Mouse (Mus musculus) kidney, postnatal 0 days (tissue): Measurements from ENCODE around the gene Krt25. TPM values are rescaled to one million over a fixed set of nuclear protein-coding genes. Genes with fewer than 3 reads are reported as not detected.

Experiments used
- ATAC-seq: fragments of 200-750 bp; cut with Nextera tagmentation; replicated peaks from 2 replicates; pipeline ENCODE4 v1.8.0; 2017; ENCODE audit warnings: low read depth, moderate number of reproducible peaks, moderate TSS enrichment, moderate library complexity; ENCODE audit not compliant: low FRiP score
- DNase-seq: peaks from one replicate; pipeline ENCODE4 v3.0.0-alpha.2; 2016; ENCODE audit warnings: low spot score
- H3K27ac ChIP-seq: fragments of 300-500 bp; sonication (generic); 2 replicates; pipeline ENCODE4 v1.5.1; 2014; ENCODE audit warnings: mild to moderate bottlenecking
- H3K27me3 ChIP-seq: fragments of 300-500 bp; sonication (generic); 2 replicates; pipeline ENCODE4 v1.6.1; 2014; ENCODE audit warnings: low read length, mixed read lengths; ENCODE audit not compliant: insufficient read depth
- H3K36me3 ChIP-seq: fragments of 300-500 bp; sonication (generic); 2 replicates; pipeline ENCODE4 v1.6.1; 2014; ENCODE audit warnings: low read length, mixed read lengths; ENCODE audit not compliant: insufficient read depth
- H3K4me1 ChIP-seq: fragments of 300-500 bp; sonication (generic); replicated peaks from 2 replicates; pipeline ENCODE4 v1.6.1; 2014; ENCODE audit warnings: antibody characterized with exemption, low read length, mixed read lengths; ENCODE audit not compliant: insufficient read depth
- H3K4me2 ChIP-seq: fragments of 300-500 bp; sonication (generic); 2 replicates; pipeline ENCODE4 v1.6.1; 2014; ENCODE audit warnings: mild to moderate bottlenecking, low read length, moderate library complexity, mixed read lengths
- H3K4me3 ChIP-seq: fragments of 300-500 bp; sonication (generic); replicated peaks from 2 replicates; pipeline ENCODE4 v1.5.1; 2014; ENCODE audit warnings: low read depth, low read length
- H3K9ac ChIP-seq: fragments of 300-500 bp; sonication (generic); 2 replicates; pipeline ENCODE4 v1.6.1; 2014; ENCODE audit warnings: low read depth, low read length
- H3K9me3 ChIP-seq: fragments of 300-500 bp; sonication (generic); replicated peaks from 2 replicates; pipeline ENCODE4 v1.6.1; 2016; ENCODE audit warnings: low read length, inconsistent platforms, mixed read lengths
- CTCF ChIP-seq: IDR thresholded peaks from 2 replicates; pipeline ENCODE4 v1.5.1; 2016; ENCODE audit warnings: antibody characterized with exemption, low read depth, mild to moderate bottlenecking, moderate library complexity
- WGBS: fragments of 180-500 bp; shearing (Covaris S2); extraction: QIAGEN DNeasy Blood & Tissue Kit; methylation state at CpG from one replicate; pipeline ENCODE4 v1.1.7; 2014; 5-methylcytosine and 5-hydroxymethylcytosine counted together
- polyA plus RNA-seq: library from polyadenylated mRNA; unstranded; fragments of >200 nt; fragmentation: Nextera tagmentation; extraction: Ambion mirVana; gene quantifications from 2 replicates; pipeline ENCODE4 v1.2.1, GENCODE M21; 2015

The Krt25 gene
- polyA plus RNA-seq, 1 experiment from 2014 or later = 0.08 TPM

DNA sequence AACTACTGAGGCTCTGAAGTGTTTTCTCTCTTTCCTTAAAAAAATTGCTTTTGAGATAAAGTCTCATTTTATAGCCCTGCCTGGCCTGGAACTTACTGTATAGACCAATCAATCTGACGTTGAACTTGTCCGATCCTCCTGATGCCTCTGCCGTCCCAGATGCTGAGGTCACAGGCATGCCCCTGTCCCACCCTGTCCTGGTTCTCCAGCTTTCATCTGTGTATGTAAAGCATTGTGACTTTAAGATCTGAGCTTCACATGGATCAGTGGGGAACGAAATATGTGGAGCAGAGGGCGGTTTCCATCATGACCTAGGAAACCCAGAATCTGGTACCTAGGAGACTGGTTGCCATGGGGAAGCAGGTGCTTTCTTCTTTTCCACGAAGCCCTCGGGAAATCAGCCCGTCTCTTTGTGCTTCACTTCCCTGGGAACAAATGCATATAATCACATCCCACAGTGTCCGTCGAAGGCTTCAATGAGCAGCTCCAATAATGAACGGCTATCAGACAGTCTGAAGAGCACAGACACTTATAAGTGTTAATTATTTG, 16.6 kb upstream of the Krt25 start:
- Histone ChIP-seq H3K4me3 (no peak overlapping the region), H3K36me3 (no peaks in the 10 kb centered on the region), H3K4me1 (no peaks in the 10 kb centered on the region), H3K4me2 (no peak overlapping the region), H3K27me3 (no peaks in the 10 kb centered on the region), H3K9ac (no peak overlapping the region), H3K27ac (no peak overlapping the region), H3K9me3 (no peaks in the 10 kb centered on the region)
- WGBS = 70% methylated on average over 11 of the region's 11 CpGs
- DNase-seq (no peak), ATAC-seq (no peak)
- TF ChIP-seq CTCF = no peak

DNA sequence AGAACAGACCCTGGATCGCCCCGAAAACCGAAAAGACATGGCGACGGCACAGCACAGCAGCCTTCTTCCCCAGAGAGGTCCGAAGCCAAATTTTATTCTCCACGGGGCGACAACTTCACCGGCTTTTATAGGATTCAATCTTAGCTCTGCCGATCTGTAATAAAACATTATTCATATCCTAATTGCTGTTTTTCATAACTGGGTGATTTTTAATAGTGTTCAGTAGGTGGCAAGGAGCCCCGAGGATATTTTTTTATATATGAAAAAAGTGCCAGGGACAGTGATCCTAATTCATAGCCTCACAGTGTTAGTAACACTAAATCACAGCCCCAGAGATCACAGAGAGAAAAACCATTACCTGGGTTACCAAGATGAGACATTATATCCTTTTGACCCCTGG, 15.1 kb upstream of the Krt25 start, which contains the start of gene Krt26:
TSS of gene Krt26 (minus strand) at position 101 of the 400 bp plus-strand sequence.
- no peaks in the 10 kb centered on the region for H3K9me3 ChIP-seq
- H3K4me3 ChIP-seq = no peak within 1 kb of the TSS
- H3K27me3 ChIP-seq = no peaks in the 10 kb centered on the region
- no peak within 1 kb of the TSS for H3K9ac ChIP-seq
- ATAC-seq = no peak
- 93% methylated on average over 11 of the region's 11 CpGs for WGBS
- H3K4me1 ChIP-seq = no peaks in the 10 kb centered on the region
- H3K27ac ChIP-seq = no peak within 1 kb of the TSS
- H3K36me3 ChIP-seq = no peaks in the 10 kb centered on the region
- no peak within 1 kb of the TSS for H3K4me2 ChIP-seq
- no peak for TF ChIP-seq CTCF
- no peak for DNase-seq

DNA sequence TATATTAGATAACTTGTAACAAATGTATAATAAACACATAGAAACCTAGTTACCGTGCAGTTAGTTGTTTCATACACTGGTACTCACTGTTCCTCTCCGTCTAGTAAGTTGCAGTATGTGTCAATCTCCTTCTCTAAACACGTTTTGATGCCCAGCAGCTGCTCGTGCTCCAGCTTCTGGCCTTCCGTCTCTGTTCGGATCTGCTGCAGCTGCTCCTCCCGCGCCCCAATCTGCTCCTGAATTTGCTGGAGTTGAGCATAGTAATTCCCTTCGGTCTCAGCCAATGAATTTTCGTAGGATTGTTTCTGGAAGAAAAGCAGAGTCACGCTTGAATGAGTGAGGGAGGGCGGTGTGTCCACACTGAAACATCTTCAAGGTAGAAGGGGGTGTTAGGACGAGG, 10.7 kb upstream of the Krt25 start:
- ATAC-seq (no peak), DNase-seq (peak; percentile 37)
- no peaks in the 10 kb centered on the region for H3K27me3 ChIP-seq
- no peak overlapping the region for H3K4me3 ChIP-seq
- 36% methylated on average over 13 of the region's 13 CpGs for WGBS
- no peak overlapping the region for H3K9ac ChIP-seq
- H3K4me2 ChIP-seq = no peak overlapping the region
- no peak overlapping the region for H3K27ac ChIP-seq
- no peaks in the 10 kb centered on the region for H3K4me1 ChIP-seq
- no peak for TF ChIP-seq CTCF
- H3K36me3 ChIP-seq = no peaks in the 10 kb centered on the region
- no peaks in the 10 kb centered on the region for H3K9me3 ChIP-seq

DNA sequence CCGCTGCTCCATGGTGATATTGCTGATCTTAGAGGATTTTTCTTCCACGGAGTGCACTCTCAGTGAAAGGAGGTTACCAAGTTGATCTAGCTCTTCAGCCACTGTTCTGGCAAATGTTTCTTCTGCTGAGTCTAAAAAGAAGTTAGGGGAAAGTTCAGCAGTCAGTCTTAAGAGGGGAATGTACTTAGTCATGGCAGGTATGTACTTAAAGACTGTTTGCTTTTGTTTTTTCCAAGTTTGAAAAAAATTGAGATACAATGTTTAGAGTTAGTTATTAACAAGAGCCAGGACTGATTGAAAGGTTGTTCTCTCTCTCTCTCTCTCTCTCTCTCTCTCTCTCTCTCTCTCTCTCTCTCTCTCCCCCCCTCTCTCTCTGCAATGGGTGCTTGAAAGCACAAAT, 6.9 kb upstream of the Krt25 start:
- no peak for TF ChIP-seq CTCF
- Histone ChIP-seq H3K36me3 (no peaks in the 10 kb centered on the region), H3K9me3 (no peaks in the 10 kb centered on the region), H3K4me1 (no peaks in the 10 kb centered on the region), H3K27ac (no peak overlapping the region), H3K27me3 (no peaks in the 10 kb centered on the region), H3K4me3 (no peak overlapping the region), H3K9ac (no peak overlapping the region), H3K4me2 (no peak overlapping the region)
- WGBS = 70% methylated on average over 2 of the region's 2 CpGs
- ATAC-seq (no peak), DNase-seq (no peak)

DNA sequence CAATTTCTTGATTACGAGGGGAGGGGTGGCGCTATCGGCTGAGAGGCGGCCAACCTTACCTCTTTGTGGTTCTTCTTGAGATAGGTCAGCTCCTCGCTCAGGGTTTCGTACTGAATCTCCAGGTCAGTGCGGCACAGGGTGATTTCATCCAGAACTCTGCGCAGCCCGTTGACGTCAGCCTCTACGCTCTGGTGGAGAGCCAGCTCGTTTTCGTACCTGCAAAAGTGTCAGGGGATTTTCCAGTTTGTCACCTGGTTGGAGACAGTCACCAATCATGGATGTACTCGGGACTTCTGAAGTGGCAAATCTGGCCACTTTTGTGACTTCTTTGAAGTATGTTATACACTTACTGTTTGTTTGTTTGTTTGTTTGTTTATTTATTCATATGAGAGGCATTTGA, 1.7 kb downstream of the Krt25 start:
- DNase-seq = no peak
- no peak for ATAC-seq
- Histone ChIP-seq H3K4me3 (no peak overlapping the region), H3K9me3 (no peaks in the 10 kb centered on the region), H3K27me3 (no peaks in the 10 kb centered on the region), H3K36me3 (no peaks in the 10 kb centered on the region), H3K27ac (no peak overlapping the region), H3K9ac (no peak overlapping the region), H3K4me1 (no peaks in the 10 kb centered on the region), H3K4me2 (no peak overlapping the region)
- TF ChIP-seq CTCF = no peak
- 81% methylated on average over 14 of the region's 14 CpGs for WGBS

DNA sequence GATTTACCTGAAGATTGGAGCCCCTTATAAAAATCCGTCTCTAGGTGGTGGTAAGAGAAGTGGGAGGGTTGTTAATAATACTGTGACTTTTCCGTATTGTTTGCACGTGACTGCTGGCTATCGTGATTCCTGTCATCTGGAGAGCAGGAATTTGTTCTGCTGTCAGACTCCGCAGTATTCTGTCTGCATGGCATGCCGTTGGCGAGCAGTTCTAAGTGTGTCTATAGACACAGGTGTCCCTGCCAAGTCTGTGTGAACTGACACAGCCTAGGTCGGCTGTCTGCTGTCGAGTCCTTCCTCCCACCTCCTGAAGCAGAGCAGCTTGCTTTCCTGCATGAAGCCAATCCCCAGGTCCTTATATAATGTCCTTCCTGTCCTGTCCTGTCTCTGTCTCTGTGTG, 3.6 kb downstream of the Krt25 start:
- Histone ChIP-seq H3K4me2 (no peak overlapping the region), H3K27me3 (no peaks in the 10 kb centered on the region), H3K4me3 (no peak overlapping the region), H3K27ac (no peak overlapping the region), H3K4me1 (no peaks in the 10 kb centered on the region), H3K36me3 (no peaks in the 10 kb centered on the region), H3K9ac (no peak overlapping the region), H3K9me3 (no peaks in the 10 kb centered on the region)
- ATAC-seq (no peak), DNase-seq (no peak)
- WGBS = 50% methylated on average over 9 of the region's 9 CpGs
- TF ChIP-seq CTCF = no peak

DNA sequence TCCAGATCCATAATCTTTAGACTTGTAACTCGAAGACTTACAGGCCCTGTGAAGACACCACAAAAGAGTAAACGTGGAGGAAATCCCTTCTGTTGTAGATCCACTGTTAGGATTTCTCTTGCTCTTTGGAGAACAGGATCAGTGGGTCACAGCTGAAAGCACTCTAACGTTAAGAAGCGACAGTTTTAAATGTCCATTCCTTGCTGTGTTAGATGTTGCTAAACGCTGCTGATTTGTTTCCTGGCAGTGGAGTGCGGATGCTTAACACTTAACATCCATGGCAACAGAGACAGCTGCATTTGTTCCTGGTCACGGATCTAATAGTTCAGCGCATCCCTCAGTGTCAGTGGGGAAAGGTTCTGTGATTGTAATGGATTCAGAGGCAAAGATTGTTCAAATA, 6.2 kb downstream of the Krt25 start:
- no peaks in the 10 kb centered on the region for H3K36me3 ChIP-seq
- 41% methylated on average over 8 of the region's 8 CpGs for WGBS
- peak; percentile 63 for DNase-seq

More for the DNA sequence above, 6.2 kb downstream of the Krt25 start:
- Histone ChIP-seq H3K27me3 (no peaks in the 10 kb centered on the region), H3K27ac (no peak overlapping the region), H3K4me2 (no peak overlapping the region), H3K4me3 (no peak overlapping the region), H3K9me3 (no peaks in the 10 kb centered on the region), H3K4me1 (no peaks in the 10 kb centered on the region), H3K9ac (no peak overlapping the region)
- ATAC-seq = no peak
- no peak for TF ChIP-seq CTCF
